Mouse (Mus musculus) hindbrain, embryonic 16.5 days (tissue): ENCODE results near the gene Evpl. TPM values are rescaled to one million over a fixed set of nuclear protein-coding genes. Genes with fewer than 3 reads are reported as not detected.

ENCODE experiments used
- ATAC-seq: fragments of 200-750 bp; cut with Nextera tagmentation; 2 replicates; pipeline ENCODE4 v1.8.0; 2017; ENCODE audit warnings: moderate TSS enrichment, moderate library complexity
- H3K27ac ChIP-seq: fragments of 300-500 bp; sonication (generic); 2 replicates; pipeline ENCODE4 v1.5.1; 2014; ENCODE audit warnings: low read depth, mild to moderate bottlenecking, control low read depth, low read length, moderate library complexity
- H3K27me3 ChIP-seq: fragments of 300-500 bp; sonication (generic); replicated peaks from 2 replicates; pipeline ENCODE4 v1.6.1; 2014; ENCODE audit warnings: low read length; ENCODE audit not compliant: control insufficient read depth, insufficient read depth
- H3K36me3 ChIP-seq: fragments of 300-500 bp; sonication (generic); 2 replicates; pipeline ENCODE4 v1.6.1; 2014; ENCODE audit warnings: mild to moderate bottlenecking, low read length, moderate library complexity, mixed read lengths; ENCODE audit not compliant: control insufficient read depth, insufficient read depth
- H3K4me1 ChIP-seq: fragments of 300-500 bp; sonication (generic); 2 replicates; pipeline ENCODE4 v1.6.1; 2014; ENCODE audit warnings: low read depth, low read length; ENCODE audit not compliant: control insufficient read depth, insufficient read depth
- H3K4me2 ChIP-seq: fragments of 300-500 bp; sonication (generic); 2 replicates; pipeline ENCODE4 v1.6.1; 2014; ENCODE audit warnings: mild to moderate bottlenecking, low read length, control low read depth, moderate library complexity
- H3K4me3 ChIP-seq: fragments of 300-500 bp; sonication (generic); 2 replicates; pipeline ENCODE4 v1.5.1; 2014; ENCODE audit warnings: mild to moderate bottlenecking, low read length, control low read depth, moderate library complexity
- H3K9ac ChIP-seq: fragments of 300-500 bp; sonication (generic); 2 replicates; pipeline ENCODE4 v1.6.1; 2014; ENCODE audit warnings: low read depth, mild to moderate bottlenecking, control low read depth, low read length, moderate library complexity
- H3K9me3 ChIP-seq: fragments of 300-500 bp; sonication (generic); 2 replicates; pipeline ENCODE4 v1.6.1; 2014; ENCODE audit warnings: mild to moderate bottlenecking, low read length, moderate library complexity; ENCODE audit not compliant: control insufficient read depth
- WGBS: fragments of 180-500 bp; shearing (Covaris S2); extraction: QIAGEN DNeasy Blood & Tissue Kit; methylation state at CpG from one replicate; pipeline ENCODE4 v1.1.7; 2014; 5-methylcytosine and 5-hydroxymethylcytosine counted together
- polyA plus RNA-seq: library from polyadenylated mRNA; unstranded; fragments of >200 nt; fragmentation: Nextera tagmentation; extraction: Ambion mirVana; gene quantifications from 2 replicates; pipeline ENCODE4 v1.2.1, GENCODE M21; 2015

Gene Evpl
- polyA plus RNA-seq, 1 experiment from 2014 or later: 1.1 TPM

DNA sequence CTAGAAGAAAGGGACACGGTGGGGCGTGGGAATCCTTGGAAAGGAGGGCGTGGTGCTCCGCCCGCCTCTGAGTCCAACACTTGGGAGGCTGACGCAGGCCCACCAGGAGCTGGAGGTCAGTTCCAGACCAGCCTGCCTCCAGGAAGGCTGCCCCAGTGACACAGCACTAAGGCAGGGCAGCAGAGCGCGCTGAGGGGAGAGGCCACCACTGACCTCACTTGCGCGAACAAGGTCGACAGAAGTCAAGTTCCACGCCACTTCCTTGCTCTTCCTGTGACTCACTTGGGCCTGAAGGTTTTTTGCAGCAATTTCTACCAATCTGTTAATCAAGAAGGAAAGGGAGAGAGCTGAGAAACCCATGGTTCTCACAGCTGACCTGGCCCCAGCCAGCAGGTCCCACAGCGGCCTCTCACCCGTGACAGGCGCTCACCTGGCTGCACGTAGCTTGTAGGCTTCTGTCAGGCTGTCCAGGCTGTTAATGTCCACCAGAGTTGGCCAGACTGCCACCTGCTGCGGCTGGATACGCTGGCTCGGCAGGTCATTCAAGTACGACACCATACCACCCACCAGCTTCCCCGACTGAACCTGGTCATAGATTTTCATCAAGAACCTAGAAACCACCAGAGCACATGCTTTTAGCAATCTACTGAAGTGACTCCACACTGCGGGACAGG, 63.0 kb downstream of the Evpl start:
- Histone ChIP-seq H3K36me3 (peaks cover 22% of the 10 kb centered on the region), H3K27me3 (no peaks in the 10 kb centered on the region), H3K4me3 (no peak overlapping the region), H3K4me1 (no peaks in the 10 kb centered on the region), H3K4me2 (no peak overlapping the region), H3K9me3 (no peaks in the 10 kb centered on the region), H3K9ac (no peak overlapping the region), H3K27ac (no peak overlapping the region)
- 92% methylated on average over 22 of the region's 22 CpGs for WGBS
- no peak for ATAC-seq

DNA sequence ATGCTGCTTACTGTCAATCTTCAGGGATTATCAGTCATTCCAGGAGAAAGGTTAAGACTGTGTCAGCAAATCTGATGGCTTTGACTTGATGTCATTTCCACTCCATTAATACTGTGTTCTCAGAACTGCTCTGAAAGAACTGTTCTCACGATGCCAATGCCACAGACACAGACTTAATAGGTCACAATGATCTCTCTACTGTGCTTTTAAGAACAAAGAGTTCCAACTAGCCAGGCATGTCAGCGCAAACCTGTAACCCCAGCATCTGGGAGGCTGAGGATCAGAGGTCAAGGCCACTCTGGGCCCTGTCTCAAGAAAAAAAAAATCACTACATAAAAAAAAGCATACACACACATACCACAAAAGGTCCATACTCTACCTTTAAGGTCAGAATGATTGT, 65.9 kb downstream of the Evpl start:
- Histone ChIP-seq H3K4me2 (no peak overlapping the region), H3K36me3 (peaks cover 18% of the 10 kb centered on the region), H3K9me3 (no peaks in the 10 kb centered on the region), H3K4me1 (peaks cover 6% of the 10 kb centered on the region), H3K27me3 (no peaks in the 10 kb centered on the region), H3K27ac (no peak overlapping the region), H3K9ac (no peak overlapping the region), H3K4me3 (no peak overlapping the region)
- ATAC-seq: no peak
- 88% methylated on average over 2 of the region's 2 CpGs for WGBS

Other genes starting within 250 kb of the Evpl start
- 76.0 and 76.2 TPM in 2 replicates for gene Galk1, start 225.4 kb downstream of the Evpl start, polyA plus RNA-seq
- 1,585 and 1,603 TPM in 2 replicates for gene H3f3b, start 210.1 kb downstream of the Evpl start, polyA plus RNA-seq
- 30.1 and 37.6 TPM in 2 replicates for gene Unk, start 207.8 kb downstream of the Evpl start, polyA plus RNA-seq
- 0.69 and 0.80 TPM in 2 replicates for gene Unc13d, start 160.1 kb downstream of the Evpl start, polyA plus RNA-seq
- gene Wbp2, start 151.1 kb downstream of the Evpl start, polyA plus RNA-seq: 183 and 225 TPM in 2 replicates
- gene Trim47, start 110.9 kb downstream of the Evpl start, polyA plus RNA-seq: 13.5 and 14.5 TPM in 2 replicates
- gene Trim65, start 106.9 kb downstream of the Evpl start, polyA plus RNA-seq: 3.0 and 4.2 TPM in 2 replicates
- gene Mrpl38, start 99.2 kb downstream of the Evpl start, polyA plus RNA-seq: 84.0 and 86.8 TPM in 2 replicates
- gene Fbf1, start 69.9 kb downstream of the Evpl start, polyA plus RNA-seq: 49.5 and 55.5 TPM in 2 replicates
- 92.1 and 106 TPM in 2 replicates for gene Ten1, start 39.2 kb downstream of the Evpl start, polyA plus RNA-seq
- 67.8 and 73.1 TPM in 2 replicates for gene Acox1, start 39.0 kb downstream of the Evpl start, polyA plus RNA-seq
- 61.8 and 62.4 TPM in 2 replicates for gene Srp68, start 36.1 kb upstream of the Evpl start, polyA plus RNA-seq
- gene Galr2, start 42.9 kb upstream of the Evpl start, polyA plus RNA-seq: 0.25 and 1.1 TPM in 2 replicates
- gene Exoc7, start 69.2 kb upstream of the Evpl start, polyA plus RNA-seq: 122 and 127 TPM in 2 replicates
- 13.2 and 16.2 TPM in 2 replicates for gene Foxj1, start 97.3 kb upstream of the Evpl start, polyA plus RNA-seq
- gene Rnf157, start 175.0 kb upstream of the Evpl start, polyA plus RNA-seq: 27.8 and 28.5 TPM in 2 replicates
- gene Ubald2, start 196.0 kb upstream of the Evpl start, polyA plus RNA-seq: 28.3 and 35.1 TPM in 2 replicates
- 0.38 and 0.40 TPM in 2 replicates for gene Qrich2, start 228.2 kb upstream of the Evpl start, polyA plus RNA-seq